Mouse (Mus musculus): ENCODE measurements around the gene Usp18.

The Usp18 gene

DNA sequence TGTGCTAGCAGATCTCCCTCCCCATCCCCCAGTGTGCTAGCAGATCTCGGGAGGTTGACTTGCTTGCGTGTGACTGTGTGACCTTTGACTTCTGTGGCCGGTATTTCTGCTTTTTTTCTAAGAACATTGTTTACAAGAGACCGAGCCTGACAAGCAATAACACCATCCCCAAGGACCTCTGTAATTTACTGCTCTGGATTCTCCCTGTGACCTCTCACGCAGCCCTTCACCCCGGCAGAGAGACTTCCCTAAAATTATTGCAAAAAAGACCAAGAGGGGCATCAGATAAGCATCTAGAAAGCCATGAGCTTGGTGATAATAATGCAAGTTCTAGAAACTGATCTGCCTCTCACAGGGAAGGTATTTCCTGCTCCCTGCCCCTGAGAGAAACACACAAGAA lies 20.7 kb upstream of the Usp18 start:
- no peak for DNase-seq (ENCODE audit: low spot score in 2 of 2)

DNA sequence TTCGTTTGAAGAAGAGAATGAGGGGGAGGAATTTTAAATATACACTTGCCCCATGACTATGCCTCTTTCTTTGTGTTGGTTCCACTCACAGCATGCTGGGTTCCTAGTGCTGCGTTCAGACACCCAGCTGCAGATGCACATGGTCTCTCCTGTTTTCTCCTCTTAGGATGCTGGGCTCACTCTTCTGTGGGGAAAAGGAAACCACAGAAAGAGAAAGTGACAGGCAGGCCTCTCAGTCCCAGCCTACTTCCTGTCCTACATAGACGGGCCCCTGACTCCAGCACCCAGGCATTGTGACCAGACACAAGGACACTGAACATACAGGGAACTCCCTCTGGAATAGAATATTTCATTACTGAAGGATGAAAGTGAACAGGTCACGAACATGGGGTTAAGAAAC lies 19.7 kb upstream of the Usp18 start:
- no peak for DNase-seq (ENCODE audit: low spot score in 2 of 2)

DNA sequence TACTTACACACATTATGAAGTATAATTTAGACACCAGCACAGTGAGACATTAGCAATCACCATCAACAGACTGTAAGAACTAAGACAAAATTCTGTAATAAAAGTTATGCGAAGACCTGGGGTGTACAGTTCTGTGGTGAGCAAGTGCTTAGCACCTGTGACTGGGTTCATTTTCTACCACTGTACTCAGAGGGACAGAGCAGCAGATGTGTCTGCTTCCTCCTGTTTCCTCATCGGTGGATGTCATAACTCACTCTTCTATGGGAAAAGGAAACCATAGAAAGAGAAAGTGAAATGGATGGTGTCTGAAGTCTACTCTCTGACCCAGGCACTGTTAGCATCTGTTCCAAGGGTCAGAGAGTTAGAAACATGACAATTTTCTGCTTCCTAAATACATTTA lies 19.0 kb upstream of the Usp18 start:
- no peak for DNase-seq (ENCODE audit: low spot score in 2 of 2)

DNA sequence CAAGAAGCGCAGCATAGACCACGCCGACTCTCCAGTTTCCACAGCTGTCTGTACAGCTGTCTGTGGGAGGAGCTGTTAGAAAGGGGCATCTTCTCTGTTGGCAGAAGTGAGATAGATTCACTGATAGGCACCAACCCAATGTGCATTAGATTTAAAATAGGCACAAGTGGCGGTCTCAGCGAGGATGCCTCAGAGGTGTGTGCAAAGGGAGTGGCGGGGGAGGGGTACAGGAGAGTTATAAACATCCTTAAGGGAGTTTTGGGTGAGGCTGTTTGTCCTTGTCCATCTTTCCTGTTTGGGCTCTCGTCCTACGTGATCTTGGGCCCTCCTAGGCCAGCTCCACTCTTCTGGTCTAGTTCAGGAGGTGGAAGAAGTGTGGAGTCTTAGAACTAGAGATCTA lies 17.3 kb upstream of the Usp18 start:
- no peak for DNase-seq (ENCODE audit: low spot score in 2 of 2)

DNA sequence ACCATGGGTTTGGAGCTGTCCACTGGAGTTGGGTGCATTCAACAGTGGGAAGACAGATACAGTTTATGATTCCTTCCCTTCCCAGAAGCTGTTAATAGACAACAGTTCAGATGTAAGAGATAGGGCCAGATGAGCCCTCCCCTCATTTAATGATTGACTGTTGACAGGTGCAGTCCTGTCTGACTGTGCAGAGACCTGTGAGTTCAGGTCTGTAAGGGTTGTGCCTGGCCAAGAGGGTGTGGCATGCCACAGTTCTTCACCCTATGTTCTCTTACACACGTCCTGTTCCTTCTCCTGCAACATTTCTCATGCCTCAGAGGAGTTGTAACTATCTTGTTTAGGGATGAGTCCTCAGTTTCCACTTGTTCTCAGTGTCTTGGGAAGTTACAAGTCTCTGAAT lies 13.1 kb upstream of the Usp18 start:
- DNase-seq (ENCODE audit: low spot score in 2 of 2): no peak

DNA sequence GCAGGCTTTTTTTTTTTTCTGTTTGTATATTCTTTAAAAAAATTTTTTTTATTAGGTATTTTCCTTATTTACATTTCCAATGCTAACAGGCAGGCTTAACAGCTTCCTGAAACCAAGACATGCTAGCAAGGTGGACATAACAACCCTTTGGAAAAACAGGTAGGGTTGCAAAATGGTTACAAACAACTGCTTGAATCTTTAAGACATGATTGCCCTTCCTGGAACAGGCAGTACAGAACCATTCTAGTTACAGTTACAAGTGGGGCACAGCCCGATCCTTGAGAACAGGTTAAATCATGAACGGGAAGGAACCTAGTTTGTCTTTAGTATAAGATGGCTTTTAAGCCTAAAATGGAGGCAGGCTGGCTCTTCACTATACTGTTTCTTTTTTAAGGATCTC lies 9.3 kb upstream of the Usp18 start:
- DNase-seq (ENCODE audit: low spot score in 2 of 2): no peak

DNA sequence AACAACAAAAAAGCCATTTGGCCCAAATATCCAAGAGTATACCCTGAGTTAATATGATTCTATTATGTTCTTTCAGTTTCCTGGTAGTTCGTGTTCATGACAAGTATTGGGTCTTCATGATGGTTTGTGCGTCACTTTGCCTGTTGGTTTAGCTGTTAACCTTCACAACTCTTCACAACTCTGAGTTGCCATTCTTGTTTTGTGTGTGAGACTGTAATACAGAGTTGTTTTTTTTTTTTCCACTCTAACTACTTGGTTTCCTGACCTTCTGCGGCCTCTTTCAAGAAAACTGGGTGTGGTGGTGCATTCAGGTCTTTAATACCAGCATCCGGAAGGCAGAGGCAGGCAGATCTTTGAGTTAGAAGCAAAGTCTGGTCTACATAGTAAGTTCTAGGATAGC lies 7.5 kb upstream of the Usp18 start:
- DNase-seq (ENCODE audit: low spot score in 2 of 2): no peak

DNA sequence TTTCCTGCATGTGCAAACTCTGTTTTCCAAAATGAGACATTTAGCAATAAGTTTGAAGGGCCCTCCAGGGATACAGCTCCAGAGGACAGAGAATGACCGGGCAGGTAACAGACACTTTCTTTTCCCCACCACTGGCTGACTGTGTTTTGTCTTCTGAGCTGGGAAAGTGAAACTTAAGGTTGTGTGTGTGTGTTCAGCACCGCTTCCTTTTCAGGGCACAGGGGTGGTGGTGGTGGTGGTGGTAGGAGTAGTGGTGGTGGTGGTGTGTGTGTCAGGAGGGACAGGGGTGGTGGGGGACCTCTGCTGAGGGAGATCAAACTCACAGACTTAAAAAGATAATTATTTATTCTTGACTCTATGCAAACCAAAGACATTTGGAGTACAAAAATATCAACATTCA lies 3.9 kb upstream of the Usp18 start:
- no peak for DNase-seq (ENCODE audit: low spot score in 2 of 2)

DNA sequence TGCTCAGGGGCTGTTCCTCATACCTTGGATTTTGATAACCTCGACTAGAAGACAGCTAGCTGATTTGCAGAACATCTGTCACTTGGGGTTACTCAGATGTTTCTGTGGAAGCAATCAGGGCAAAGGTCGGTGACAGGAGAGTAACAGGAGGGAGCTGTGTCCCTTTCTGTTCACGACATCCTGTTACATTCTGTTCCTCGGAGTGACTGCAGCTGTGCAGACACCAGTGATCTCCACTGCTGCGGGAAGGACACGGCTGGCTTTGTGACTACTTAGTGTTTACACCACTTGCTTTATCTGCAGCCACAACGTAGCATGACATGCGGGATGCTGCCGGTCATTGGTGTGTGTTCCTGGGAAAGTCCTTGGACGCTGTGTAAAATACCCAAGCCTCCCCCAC lies 2.5 kb upstream of the Usp18 start:
- DNase-seq (ENCODE audit: low spot score in 2 of 2): no peak

DNA sequence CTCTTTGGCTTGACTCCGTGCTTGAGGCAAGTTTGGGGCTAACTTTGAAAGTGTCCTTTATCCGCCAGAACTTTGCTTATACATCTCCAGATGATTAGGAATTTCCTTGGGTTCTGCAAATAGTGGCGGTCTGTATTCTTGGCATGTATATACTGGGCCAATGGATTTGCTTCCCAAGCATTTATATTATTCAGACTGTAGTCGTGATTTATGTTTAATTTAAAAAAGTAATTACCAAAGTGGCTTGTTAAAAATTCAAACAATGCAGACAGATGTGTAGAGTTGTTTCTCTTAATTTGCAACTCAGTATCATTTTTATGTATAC lies 293 bp downstream of the Usp18 start:
- no peak for DNase-seq (ENCODE audit: low spot score in 2 of 2)

DNA sequence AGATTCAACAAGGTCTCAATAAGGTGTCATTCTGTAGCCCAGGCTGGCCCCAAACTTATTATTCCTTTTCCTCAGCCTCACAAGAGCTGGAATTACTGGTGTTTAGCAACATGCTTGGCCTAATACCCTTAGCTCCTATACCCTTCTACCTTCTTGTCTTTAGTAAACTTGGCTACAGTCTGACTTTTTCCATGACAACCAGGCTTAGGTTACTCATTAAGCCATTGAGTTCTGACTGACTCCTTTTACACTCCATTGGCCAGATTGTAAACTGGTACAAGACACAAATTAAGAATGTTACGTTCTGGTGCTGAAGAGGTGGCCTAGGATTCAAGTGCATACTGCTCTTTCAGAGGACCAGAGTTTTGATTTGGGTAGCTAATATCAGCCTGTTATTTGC lies 4.7 kb downstream of the Usp18 start:
- DNase-seq (ENCODE audit: low spot score in 2 of 2): no peak

DNA sequence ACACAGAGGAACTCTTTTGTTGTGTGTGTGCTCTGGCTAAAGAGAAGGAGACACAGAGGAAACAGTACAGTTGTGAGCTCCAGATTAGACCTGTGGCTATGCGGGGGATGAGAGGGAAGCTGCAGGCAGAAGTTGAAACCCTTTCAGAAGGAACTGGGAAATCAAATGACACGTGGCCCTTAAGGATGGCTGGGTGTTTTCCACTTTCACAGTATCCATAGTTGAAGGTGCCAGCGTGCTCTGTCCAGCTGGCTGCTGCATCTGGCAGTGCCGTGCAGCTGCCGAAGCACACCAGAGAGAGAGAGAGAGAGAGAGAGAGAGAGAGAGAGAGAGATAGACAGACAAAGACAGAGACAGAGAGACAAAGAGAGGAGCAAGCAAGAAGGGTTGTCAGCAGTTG lies 5.5 kb downstream of the Usp18 start:
- DNase-seq (ENCODE audit: low spot score in 2 of 2): no peak

DNA sequence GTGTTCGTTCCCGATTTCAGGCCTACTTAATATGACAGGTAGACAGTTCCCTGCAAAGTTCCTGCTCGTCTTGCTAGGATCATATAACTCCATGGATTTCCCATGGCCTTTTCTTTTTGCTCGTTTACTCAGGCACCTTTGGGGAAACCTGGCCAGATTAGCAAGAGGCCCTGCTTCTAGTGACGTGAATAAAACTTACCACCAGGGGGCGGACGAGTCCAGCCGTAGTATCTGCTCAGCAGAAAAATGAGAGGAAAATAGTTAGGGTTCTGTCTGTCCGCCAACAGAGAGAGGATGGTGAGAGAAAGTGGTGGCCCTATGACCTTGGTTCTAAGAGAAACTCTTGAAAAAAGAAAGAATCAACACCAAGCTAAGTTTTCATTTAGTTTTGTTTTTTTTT lies 14.8 kb downstream of the Usp18 start:
- peak; percentile 69 to 86 for DNase-seq (ENCODE audit: low spot score in 2 of 2)

DNA sequence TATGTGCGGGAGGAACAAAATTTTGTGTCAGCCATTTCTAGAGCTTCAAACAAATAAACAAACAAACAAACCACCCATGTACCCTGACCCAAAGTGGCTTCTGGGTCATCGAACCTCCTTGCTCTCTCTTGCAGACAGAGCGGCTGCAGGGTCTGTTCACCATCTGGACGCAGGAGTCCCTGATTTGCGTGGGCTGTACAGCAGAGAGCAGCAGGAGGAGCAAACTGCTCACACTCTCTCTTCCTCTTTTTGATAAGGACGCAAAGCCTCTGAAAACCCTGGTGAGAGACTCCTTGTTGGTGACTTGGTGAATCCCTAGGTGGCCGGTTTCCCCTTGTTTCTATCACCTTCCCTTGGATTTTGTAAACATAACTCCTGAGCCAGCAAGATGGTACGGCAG lies 15.5 kb downstream of the Usp18 start:
- DNase-seq (ENCODE audit: low spot score in 2 of 2): peak; percentile 7 to 30

DNA sequence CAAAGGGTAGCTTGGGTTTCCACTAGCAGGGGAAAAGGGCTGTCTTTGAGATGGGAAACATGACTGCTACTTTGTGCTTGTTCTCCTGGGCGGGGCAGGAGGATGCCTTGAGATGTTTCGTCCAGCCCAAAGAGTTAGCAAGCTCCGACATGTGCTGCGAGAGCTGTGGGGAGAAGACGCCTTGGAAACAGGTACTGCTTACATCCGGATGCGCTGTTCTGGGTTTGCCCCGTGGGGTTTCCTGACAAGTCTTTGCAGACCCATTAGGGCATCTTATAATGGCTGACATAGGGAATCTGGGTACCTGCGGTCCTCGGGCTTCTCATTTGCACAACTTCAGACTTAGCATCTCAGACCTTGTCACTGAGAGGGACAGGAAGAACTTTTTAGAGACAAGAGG lies 16.3 kb downstream of the Usp18 start:
- no peak for DNase-seq (ENCODE audit: low spot score in 2 of 2)

DNA sequence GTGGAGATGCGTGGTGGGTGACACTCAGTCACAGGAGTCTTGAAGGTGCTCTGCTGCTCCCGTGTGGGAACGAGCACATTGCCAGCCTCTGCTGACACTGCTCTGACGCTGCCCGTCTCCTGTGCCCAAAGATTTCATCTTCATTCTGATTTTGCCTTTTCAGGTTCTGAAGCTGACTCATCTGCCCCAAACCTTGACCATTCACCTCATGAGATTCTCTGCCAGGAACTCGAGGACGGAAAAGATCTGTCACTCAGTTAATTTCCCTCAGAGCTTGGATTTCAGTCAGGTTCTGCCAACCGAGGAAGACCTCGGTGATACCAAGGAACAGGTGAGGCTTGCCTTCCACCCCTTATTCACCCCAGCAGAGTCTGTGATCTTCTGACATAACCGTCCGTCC lies 16.8 kb downstream of the Usp18 start:
- DNase-seq (ENCODE audit: low spot score in 2 of 2): no peak

DNA sequence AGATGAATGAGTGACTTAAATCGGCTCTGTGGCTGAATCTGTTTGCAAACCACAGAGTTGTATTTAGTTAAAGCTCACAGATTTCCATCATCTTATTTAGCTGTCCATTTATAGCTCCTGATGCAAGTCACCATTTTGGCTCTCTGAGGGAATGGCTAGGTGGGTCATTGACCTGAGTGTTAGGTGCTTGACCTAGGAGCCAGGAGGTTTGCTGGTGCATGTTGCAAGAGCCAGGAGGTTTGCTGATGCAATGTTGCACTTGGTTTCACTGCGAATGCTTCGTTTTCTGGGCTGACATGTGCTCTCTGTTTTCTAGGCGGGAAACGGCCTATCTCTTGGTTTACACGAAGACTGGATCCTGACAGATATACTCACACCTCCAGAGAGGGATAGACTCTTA lies 24.4 kb downstream of the Usp18 start:
- DNase-seq (ENCODE audit: low spot score in 2 of 2): no peak

DNA sequence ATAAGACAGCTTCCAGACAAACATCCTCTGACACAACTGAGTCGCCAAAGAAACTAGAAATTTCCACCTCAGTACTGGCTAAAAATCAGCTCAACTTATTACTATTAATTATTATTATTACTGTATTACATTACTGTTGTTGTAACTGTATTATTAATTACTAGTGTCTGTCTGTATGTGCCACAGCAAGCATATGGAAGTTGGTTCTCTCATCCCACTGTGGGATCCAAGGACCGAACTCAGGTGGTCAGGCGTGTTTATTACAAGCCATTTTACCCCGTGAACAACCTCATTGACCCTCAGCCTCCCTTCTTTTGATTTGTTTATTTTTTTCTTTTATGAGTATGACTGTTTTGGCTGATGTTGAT lies 26.0 kb downstream of the Usp18 start:
- no peak for DNase-seq (ENCODE audit: low spot score in 2 of 2)

DNA sequence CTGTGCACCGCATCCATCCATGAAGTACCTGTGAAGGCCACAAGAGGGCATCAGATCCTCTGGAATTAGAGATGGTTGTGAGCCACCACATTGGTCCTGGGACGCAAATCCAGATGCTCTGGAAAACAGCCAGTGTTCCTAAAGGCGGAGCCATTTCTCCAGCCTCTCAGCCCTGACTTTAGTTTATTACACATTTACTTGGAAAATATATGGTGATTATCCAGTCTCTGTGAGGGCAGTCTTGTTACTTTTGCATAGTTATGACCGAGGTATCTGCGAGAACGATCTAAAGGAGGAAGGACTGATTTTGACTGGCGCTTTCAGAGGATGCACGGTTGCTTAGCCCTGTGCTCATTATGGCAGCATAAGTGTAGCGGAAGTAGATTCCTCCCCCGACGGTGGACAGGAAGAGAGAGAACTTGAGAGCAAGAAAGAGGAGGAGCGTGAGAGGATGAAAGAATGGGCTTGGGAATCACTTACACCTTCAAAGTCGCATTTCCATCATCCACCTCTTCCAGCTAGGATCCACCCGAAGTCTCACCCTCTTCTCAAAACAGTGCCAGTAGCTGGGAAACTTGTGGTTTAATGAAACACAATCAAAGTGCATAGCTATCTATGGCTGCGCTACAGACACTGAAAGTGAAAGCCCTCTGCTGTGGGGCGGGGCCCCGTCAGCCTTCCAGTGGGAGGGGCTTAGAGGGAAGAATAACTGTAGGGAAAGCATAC lies 26.5 kb downstream of the Usp18 start:
- DNase-seq (ENCODE audit: low spot score in 2 of 2): peak; percentile 67 to 77

DNA sequence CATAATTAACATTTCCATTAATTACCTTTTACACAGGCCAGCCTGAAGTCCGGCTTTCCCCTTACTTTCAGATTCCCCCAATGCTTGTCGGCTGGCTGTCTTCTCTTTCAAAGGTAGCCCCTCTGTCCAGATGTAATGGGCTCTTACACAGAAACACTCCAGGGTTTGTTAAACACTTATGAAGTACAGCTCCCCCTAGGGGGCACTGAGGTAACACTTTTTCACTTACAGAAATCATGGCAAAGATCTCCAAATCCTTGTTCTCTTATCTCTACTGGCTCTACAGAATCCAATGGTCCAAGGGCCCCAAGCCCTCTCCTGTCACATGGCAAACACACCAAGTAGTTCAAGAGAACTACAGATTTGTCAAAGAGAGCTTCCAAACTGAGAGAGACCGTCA lies 28.6 kb downstream of the Usp18 start:
- peak in 1 of 2 experiments; percentile 53 for DNase-seq (ENCODE audit: low spot score in 2 of 2)

DNA sequence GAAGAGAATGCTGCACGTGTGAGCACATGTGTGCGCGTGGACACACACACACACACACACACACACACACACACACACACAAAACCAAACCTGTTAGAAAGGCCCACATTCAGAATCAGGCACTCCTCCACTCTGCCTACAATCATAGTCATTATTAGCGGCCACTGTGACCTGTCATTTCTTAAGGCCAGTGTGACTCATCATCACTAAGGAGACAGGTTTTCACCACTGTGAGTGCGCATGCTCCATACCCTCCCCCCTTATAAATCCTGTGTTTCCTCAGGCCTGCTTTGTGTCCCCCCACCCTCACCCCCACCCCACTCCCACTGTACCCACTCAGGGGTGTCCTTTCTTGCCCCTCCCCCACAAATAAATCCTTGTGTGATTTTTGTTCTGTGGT lies 38.4 kb downstream of the Usp18 start:
- no peak for DNase-seq (ENCODE audit: low spot score in 2 of 2)

DNA sequence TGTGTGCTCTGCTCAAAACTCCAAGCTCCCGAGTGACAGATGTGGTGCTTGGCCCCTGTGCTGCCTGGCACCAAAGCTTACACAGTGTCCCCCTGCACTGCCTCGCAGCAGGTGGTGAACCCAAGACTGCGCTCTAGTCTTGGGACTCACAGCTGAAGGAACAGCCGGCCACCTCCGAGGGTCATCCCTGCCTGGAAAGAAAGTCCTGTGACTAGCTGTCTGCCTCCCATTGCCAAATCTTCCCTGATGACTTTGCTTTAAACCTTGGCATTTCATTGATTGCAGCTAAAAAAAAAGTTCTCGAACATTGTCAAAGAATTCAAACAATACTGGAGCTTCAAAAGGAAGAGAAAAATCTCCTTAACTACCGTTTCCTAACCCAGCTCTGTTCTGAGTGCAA lies 53.6 kb downstream of the Usp18 start:
- DNase-seq (ENCODE audit: low spot score in 2 of 2): no peak

DNA sequence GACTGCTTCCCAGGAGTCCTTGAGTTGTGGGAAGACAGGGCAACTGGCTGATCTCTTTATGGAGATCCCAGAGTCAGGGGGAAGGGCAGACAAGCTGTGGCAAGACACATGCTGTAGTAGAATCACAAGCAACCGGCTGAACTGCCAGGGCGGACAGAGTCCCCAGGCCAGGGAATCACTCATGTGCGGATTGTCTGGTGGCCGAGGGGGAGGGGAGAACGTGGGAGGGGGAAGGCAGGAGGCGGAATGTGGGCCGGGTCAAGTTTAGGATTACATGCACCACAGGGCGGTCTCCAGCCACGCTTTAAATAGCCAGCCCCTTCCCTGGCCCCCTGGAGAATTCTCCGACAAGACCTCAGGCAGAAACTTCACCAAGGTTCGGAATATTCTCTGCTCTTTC lies 54.2 kb downstream of the Usp18 start, which contains the start of gene Slc6a13:
Gene Slc6a13 (plus strand): TSS at position 274 of the 400 bp plus-strand sequence.
- no peak for DNase-seq (ENCODE audit: low spot score in 2 of 2)

DNA sequence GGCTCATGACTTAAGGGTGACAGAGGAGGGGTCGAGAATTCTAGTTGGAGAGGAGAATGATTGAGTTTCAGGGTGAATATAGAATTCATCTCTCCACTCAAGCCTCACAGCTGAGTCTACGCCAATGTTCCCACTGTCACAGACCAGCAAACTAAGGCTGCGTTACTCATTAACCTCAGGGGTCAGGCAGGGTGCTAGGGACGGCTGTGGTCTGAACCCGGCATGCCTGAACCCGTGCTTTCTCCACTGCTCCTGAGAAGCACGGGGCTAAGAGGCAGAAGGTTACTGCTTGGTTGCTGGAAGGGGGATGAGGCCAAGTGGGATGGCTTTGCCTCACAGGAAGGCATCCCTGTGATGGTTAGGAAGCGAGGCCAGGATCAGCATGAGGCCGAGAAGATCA lies 54.8 kb downstream of the Usp18 start:
- DNase-seq (ENCODE audit: low spot score in 2 of 2): no peak

Measured in spleen, postnatal 10 days (tissue).